Mouse (Mus musculus): ENCODE measurements around the gene Dcaf6. TPM values are rescaled to one million over a fixed set of nuclear protein-coding genes. Genes with fewer than 3 reads are reported as not detected.

Dcaf6 gene
- 15.5 and 15.9 TPM in 2 replicates for polyA plus RNA-seq (2016; fragmentation: Nextera tagmentation; extraction: Ambion mirVana)

GRCm38 (mm10) chr1:165460360-165460800 lies at the start of gene Dcaf6, which contains the start of gene Mpc2:
Gene Dcaf6, minus strand, starts transcription at chr1:165460475.
Gene Mpc2, plus strand, starts transcription at chr1:165460637.
- Histone ChIP-seq H3K4me1 (peaks cover 29% of the 10 kb centered on the region), H3K27ac (peak within 1 kb of the TSS; percentile 98), H3K36me3 (no peaks in the 10 kb centered on the region), H3K4me2 (peak within 1 kb of the TSS; percentile 78), H3K4me3 (peak within 1 kb of the TSS; percentile 97), H3K27me3 (replicated peaks) (no peaks in the 10 kb centered on the region), H3K9ac (peak within 1 kb of the TSS; percentile 99), H3K9me3 (replicated peaks) (no peaks in the 10 kb centered on the region)
- under 1% methylated on average over 37 of the region's 37 CpGs for WGBS (ENCODE audit: insufficient replicate concordance)
- peak; percentile 82 for ATAC-seq

GRCm38 (mm10) chr1:165506303-165506702 lies 46.0 kb upstream of the Dcaf6 start:
- H3K9ac ChIP-seq: no peak overlapping the region
- H3K4me2 ChIP-seq: no peak overlapping the region
- peaks cover 7% of the 10 kb centered on the region for H3K4me1 ChIP-seq
- H3K27ac ChIP-seq: no peak overlapping the region
- H3K9me3 ChIP-seq (replicated peaks): no peaks in the 10 kb centered on the region
- WGBS (ENCODE audit: insufficient replicate concordance): 57% methylated on average over 6 of the region's 6 CpGs
- H3K36me3 ChIP-seq: no peaks in the 10 kb centered on the region
- ATAC-seq: no peak
- no peaks in the 10 kb centered on the region for H3K27me3 ChIP-seq (replicated peaks)
- H3K4me3 ChIP-seq: no peak overlapping the region

DNA sequence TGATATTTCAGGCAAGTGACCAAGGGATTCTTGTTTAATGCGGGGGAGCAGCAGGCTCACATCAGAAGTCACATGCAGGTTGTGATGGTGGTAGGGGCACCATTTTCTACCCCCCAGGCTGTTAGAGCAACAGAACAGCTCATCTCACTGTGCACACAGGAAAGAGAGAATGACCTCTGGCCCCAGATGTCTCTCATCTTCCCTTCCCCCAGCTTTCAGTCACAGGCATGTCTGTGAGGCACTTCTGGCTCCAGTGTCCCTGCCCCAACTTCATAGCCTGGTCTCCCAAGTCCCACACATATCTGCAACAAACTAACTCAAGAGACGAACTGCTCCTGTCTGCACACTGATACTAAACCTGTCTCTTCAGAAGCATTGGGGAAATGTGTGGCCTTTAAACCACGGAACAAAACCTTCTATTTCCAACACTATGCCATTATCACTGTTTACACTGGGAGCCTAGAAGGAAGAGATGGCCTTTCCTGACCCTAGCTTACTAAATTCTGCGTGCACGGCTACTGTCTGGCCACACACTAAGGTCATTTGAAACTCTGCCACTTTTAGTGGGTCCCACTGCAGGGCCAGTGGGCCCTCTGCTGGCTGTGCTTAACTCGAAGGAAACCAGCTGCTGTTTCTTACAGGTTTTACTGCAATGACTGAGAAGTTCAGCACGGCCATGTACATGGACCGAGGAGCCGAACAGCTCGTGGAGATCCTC lies 43.2 kb upstream of the Dcaf6 start:
- Histone ChIP-seq H3K9ac (no peak overlapping the region), H3K9me3 (replicated peaks) (no peaks in the 10 kb centered on the region), H3K4me2 (peak overlapping the region; percentile 2; the same call in 1 of the 2 replicates), H3K4me3 (no peak overlapping the region), H3K27ac (no peak overlapping the region), H3K36me3 (no peaks in the 10 kb centered on the region), H3K4me1 (peaks cover 7% of the 10 kb centered on the region), H3K27me3 (replicated peaks) (no peaks in the 10 kb centered on the region)
- peak; percentile 64 for ATAC-seq
- WGBS (ENCODE audit: insufficient replicate concordance): 45% methylated on average over 10 of the region's 10 CpGs

DNA sequence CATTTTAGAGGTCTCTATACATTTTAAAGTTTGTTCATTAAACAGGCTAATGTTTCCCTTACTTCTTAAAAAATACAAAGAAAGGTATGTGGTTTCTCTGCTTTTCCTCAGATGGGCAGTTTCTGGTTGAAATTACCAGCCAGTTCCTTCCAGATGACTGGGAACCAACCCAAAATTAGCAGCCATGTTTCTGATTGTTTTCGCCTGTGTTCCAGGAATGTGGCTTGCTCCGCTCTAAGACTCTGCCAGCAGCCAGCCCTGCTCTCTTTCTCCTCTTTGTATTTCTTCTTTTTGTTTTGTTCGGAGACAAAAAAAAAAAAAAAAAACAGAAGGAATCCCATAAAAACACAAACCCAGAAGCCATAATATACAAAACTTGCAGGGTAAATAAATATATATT lies 38.6 kb upstream of the Dcaf6 start:
- WGBS (ENCODE audit: insufficient replicate concordance): 57% methylated on average over 3 of the region's 3 CpGs
- no peak overlapping the region for H3K4me2 ChIP-seq

GRCm38 (mm10) chr1:165489197-165489596 lies 28.9 kb upstream of the Dcaf6 start:
- no peak overlapping the region for H3K4me3 ChIP-seq
- 49% methylated on average over 4 of the region's 4 CpGs for WGBS (ENCODE audit: insufficient replicate concordance)
- ATAC-seq: no peak

More for the DNA sequence above, 38.6 kb upstream of the Dcaf6 start:
- no peaks in the 10 kb centered on the region for H3K36me3 ChIP-seq
- no peak overlapping the region for H3K27ac ChIP-seq
- no peak for ATAC-seq
- no peak overlapping the region for H3K4me3 ChIP-seq
- H3K9me3 ChIP-seq (replicated peaks): no peaks in the 10 kb centered on the region
- no peaks in the 10 kb centered on the region for H3K27me3 ChIP-seq (replicated peaks)
- H3K9ac ChIP-seq: no peak overlapping the region
- peaks cover 7% of the 10 kb centered on the region for H3K4me1 ChIP-seq

DNA sequence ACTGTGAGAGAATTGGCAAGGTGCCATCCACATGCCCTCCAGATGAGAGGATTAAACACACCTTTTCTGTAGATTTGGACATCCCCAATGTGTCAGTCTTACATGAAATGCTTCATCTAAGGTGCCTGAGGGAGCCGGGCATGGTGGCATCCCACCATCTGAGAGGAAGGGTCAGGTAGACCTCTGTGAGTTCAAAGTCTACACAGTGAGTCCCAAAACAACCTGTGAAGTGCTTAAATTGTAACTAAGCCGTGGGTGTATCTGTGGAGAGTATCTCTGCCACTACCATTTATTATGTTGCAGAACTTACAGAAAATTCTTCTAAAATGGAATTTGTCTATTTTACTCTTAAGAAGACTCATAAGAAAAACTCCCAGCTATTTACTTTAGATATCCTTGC lies 25.8 kb upstream of the Dcaf6 start:
- Histone ChIP-seq H3K27ac (no peak overlapping the region), H3K4me2 (no peak overlapping the region), H3K4me1 (no peaks in the 10 kb centered on the region), H3K4me3 (no peak overlapping the region), H3K9me3 (replicated peaks) (no peaks in the 10 kb centered on the region), H3K36me3 (peaks cover 11% of the 10 kb centered on the region), H3K27me3 (replicated peaks) (no peaks in the 10 kb centered on the region), H3K9ac (no peak overlapping the region)
- WGBS (ENCODE audit: insufficient replicate concordance): 73% methylated on average over 2 of the region's 2 CpGs
- ATAC-seq: no peak

More at GRCm38 (mm10) chr1:165489197-165489596, 28.9 kb upstream of the Dcaf6 start:
- no peaks in the 10 kb centered on the region for H3K9me3 ChIP-seq (replicated peaks)
- no peak overlapping the region for H3K9ac ChIP-seq
- no peaks in the 10 kb centered on the region for H3K36me3 ChIP-seq
- H3K4me2 ChIP-seq: no peak overlapping the region
- no peak overlapping the region for H3K27ac ChIP-seq
- H3K4me1 ChIP-seq: no peaks in the 10 kb centered on the region
- H3K27me3 ChIP-seq (replicated peaks): no peaks in the 10 kb centered on the region

DNA sequence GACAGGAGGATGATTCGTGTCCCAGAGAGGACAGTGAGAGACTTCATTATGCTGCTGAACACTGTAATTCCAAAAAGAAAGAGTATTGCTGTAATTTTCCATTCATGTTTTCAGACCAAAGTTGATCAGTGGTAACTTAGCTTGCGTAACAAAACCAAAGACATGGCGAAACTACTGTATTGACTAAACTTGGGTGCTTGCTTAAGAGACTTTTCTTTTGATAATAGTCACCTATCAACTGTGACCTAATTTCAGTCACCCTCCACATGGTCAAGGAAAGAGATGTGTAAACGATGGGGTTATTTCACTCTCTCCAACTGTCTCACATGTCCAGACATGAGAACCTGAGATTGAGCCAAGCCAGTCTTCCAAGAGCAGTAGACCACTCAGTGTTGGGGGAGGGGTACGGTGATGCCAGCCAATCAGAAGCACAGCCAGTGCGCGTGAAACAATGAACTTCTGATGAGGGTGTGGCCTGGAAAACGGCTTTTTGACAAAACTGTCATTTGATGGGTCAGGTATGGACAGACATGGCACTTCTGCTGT lies 24.5 kb upstream of the Dcaf6 start, which contains the start of gene Adcy10:
Gene Adcy10 (plus strand): TSS at position 496 of the 546 bp plus-strand sequence.
- Histone ChIP-seq H3K36me3 (peaks cover 24% of the 10 kb centered on the region), H3K4me3 (no peak within 1 kb of the TSS), H3K4me1 (no peaks in the 10 kb centered on the region), H3K27ac (no peak within 1 kb of the TSS), H3K9ac (no peak within 1 kb of the TSS), H3K4me2 (no peak within 1 kb of the TSS), H3K27me3 (replicated peaks) (no peaks in the 10 kb centered on the region), H3K9me3 (replicated peaks) (no peaks in the 10 kb centered on the region)
- WGBS (ENCODE audit: insufficient replicate concordance): 79% methylated on average over 8 of the region's 8 CpGs
- no peak for ATAC-seq

DNA sequence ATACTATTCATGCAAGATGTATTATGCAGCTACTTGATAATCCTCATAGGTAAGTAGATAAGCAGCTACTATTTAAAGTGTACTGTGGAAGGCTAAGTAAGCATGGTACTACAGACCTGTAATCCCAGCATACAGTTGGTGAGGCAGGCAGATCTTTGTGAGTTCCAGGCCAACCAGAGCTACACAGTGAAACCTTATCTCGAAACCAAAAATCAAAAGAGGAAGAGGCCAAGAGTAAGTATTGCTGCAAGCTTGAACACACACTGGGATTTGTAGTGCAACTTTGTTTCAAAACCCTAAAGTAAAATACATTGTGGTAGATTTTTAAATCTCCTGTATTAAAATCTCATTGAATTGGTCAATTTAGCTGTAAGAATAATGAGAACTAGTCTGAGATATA lies 11.2 kb upstream of the Dcaf6 start:
- H3K4me3 ChIP-seq: no peak overlapping the region
- WGBS (ENCODE audit: insufficient replicate concordance): 33% methylated on average over 1 of the region's 1 CpGs
- peaks cover 9% of the 10 kb centered on the region for H3K4me1 ChIP-seq
- no peak overlapping the region for H3K9ac ChIP-seq
- H3K27ac ChIP-seq: no peak overlapping the region
- ATAC-seq: no peak
- H3K27me3 ChIP-seq (replicated peaks): no peaks in the 10 kb centered on the region
- no peaks in the 10 kb centered on the region for H3K36me3 ChIP-seq
- H3K4me2 ChIP-seq: no peak overlapping the region
- no peaks in the 10 kb centered on the region for H3K9me3 ChIP-seq (replicated peaks)

DNA sequence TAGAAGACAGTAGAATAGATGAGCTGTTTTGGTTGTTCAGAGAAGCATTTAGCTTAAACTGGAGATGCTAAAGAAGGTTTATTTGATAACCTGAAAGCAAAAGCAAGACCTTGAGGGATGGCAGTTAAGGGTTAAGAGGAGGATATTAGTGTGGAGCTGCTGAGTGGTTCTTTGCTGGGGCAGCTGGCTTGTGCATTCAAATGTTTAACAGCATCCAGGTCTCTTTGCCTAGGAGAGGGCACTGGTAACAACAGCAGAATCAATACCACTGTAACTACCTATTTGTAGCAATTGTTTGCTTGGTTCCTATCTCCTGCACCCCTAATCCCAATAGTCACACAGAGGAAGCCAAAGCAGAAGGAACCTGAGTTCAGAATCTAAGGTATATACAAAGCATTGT lies 9.4 kb upstream of the Dcaf6 start:
- no peak overlapping the region for H3K9ac ChIP-seq
- H3K27me3 ChIP-seq (replicated peaks): no peaks in the 10 kb centered on the region
- no peak overlapping the region for H3K4me2 ChIP-seq
- no peak for ATAC-seq
- peak overlapping the region; percentile 36; the same call in 1 of the 2 replicates for H3K27ac ChIP-seq
- H3K9me3 ChIP-seq (replicated peaks): no peaks in the 10 kb centered on the region
- H3K36me3 ChIP-seq: no peaks in the 10 kb centered on the region
- H3K4me1 ChIP-seq: peaks cover 9% of the 10 kb centered on the region
- H3K4me3 ChIP-seq: no peak overlapping the region

- Histone ChIP-seq H3K27me3 (replicated peaks) (no peaks in the 10 kb centered on the region), H3K4me3 (no peak overlapping the region), H3K36me3 (no peaks in the 10 kb centered on the region), H3K4me1 (peaks cover 9% of the 10 kb centered on the region), H3K9me3 (replicated peaks) (no peaks in the 10 kb centered on the region), H3K9ac (no peak overlapping the region), H3K27ac (no peak overlapping the region), H3K4me2 (no peak overlapping the region)
- ATAC-seq: no peak
Measured at GRCm38 (mm10) chr1:165468971-165469370, 8.7 kb upstream of the Dcaf6 start.

GRCm38 (mm10) chr1:165464574-165464973 lies 4.3 kb upstream of the Dcaf6 start:
- no peak overlapping the region for H3K4me2 ChIP-seq
- no peak overlapping the region for H3K9ac ChIP-seq
- H3K27ac ChIP-seq: no peak overlapping the region
- 75% methylated on average over 3 of the region's 3 CpGs for WGBS (ENCODE audit: insufficient replicate concordance)
- no peaks in the 10 kb centered on the region for H3K36me3 ChIP-seq
- ATAC-seq: no peak
- H3K4me3 ChIP-seq: no peak overlapping the region
- no peaks in the 10 kb centered on the region for H3K9me3 ChIP-seq (replicated peaks)
- H3K27me3 ChIP-seq (replicated peaks): no peaks in the 10 kb centered on the region
- peaks cover 17% of the 10 kb centered on the region for H3K4me1 ChIP-seq

GRCm38 (mm10) chr1:165462861-165463260 lies 2.6 kb upstream of the Dcaf6 start:
- Histone ChIP-seq H3K9ac (no peak overlapping the region), H3K27ac (no peak overlapping the region), H3K4me2 (peak overlapping the region; percentile 55), H3K36me3 (no peaks in the 10 kb centered on the region), H3K4me1 (peaks cover 20% of the 10 kb centered on the region), H3K27me3 (replicated peaks) (no peaks in the 10 kb centered on the region), H3K9me3 (replicated peaks) (no peaks in the 10 kb centered on the region), H3K4me3 (peak overlapping the region; percentile 34; the same call in 1 of the 2 replicates)
- ATAC-seq: no peak
- WGBS (ENCODE audit: insufficient replicate concordance): 83% methylated on average over 1 of the region's 1 CpGs

All from liver, embryonic 12.5 days (tissue).